Mouse (Mus musculus) intestine, postnatal 0 days (tissue): Measurements from ENCODE around the gene Gm15293. TPM values are rescaled to one million over a fixed set of nuclear protein-coding genes. Genes with fewer than 3 reads are reported as not detected.
"Not testable (repeated sequence)": the region's sequence is repeated elsewhere in the genome, so short reads cannot be mapped to it uniquely, and the experiment has no call there.

Source experiments
- ATAC-seq: fragments of 200-750 bp; cut with Nextera tagmentation; 2 replicates; pipeline ENCODE4 v1.8.0; 2017; ENCODE audit warnings: mild to moderate bottlenecking, moderate TSS enrichment, moderate library complexity
- H3K27ac ChIP-seq: fragments of 300-500 bp; sonication (generic); 2 replicates; pipeline ENCODE4 v1.5.1; 2014; ENCODE audit warnings: mild to moderate bottlenecking, low read depth, low read length, moderate library complexity
- H3K27me3 ChIP-seq: fragments of 300-500 bp; sonication (generic); replicated peaks from 2 replicates; pipeline ENCODE4 v1.6.1; 2014; ENCODE audit warnings: low read length, mixed read lengths; ENCODE audit not compliant: control insufficient read depth, insufficient read depth
- H3K36me3 ChIP-seq: fragments of 300-500 bp; sonication (generic); 2 replicates; pipeline ENCODE4 v1.6.1; 2014; ENCODE audit warnings: mild to moderate bottlenecking, moderate library complexity; ENCODE audit not compliant: control insufficient read depth, insufficient read depth
- H3K4me1 ChIP-seq: fragments of 300-500 bp; sonication (generic); replicated peaks from 2 replicates; pipeline ENCODE4 v1.6.1; 2014; ENCODE audit warnings: antibody characterized with exemption, low read length, mixed read lengths; ENCODE audit not compliant: control insufficient read depth, insufficient read depth
- H3K4me2 ChIP-seq: fragments of 300-500 bp; sonication (generic); replicated peaks from 2 replicates; pipeline ENCODE4 v1.6.1; 2014; ENCODE audit warnings: low read depth, mild to moderate bottlenecking, moderate library complexity
- H3K4me3 ChIP-seq: fragments of 300-500 bp; sonication (generic); 2 replicates; pipeline ENCODE4 v1.5.1; 2014; ENCODE audit warnings: low read depth, low read length
- H3K9ac ChIP-seq: fragments of 300-500 bp; sonication (generic); 2 replicates; pipeline ENCODE4 v1.6.1; 2014; ENCODE audit warnings: mild to moderate bottlenecking, low read depth, low read length
- H3K9me3 ChIP-seq: fragments of 300-500 bp; sonication (generic); 2 replicates; pipeline ENCODE4 v1.6.1; 2016; ENCODE audit warnings: mixed run types; ENCODE audit not compliant: control insufficient read depth
- WGBS: fragments of 180-500 bp; shearing (Covaris S2); extraction: QIAGEN DNeasy Blood & Tissue Kit; methylation state at CpG from one replicate; pipeline ENCODE4 v1.1.7; 2014; 5-methylcytosine and 5-hydroxymethylcytosine counted together
- polyA plus RNA-seq: library from polyadenylated mRNA; unstranded; fragments of >200 nt; fragmentation: Nextera tagmentation; extraction: Ambion mirVana; gene quantifications from 2 replicates; pipeline ENCODE4 v1.2.1, GENCODE M21; 2015

Gm15293 gene
- polyA plus RNA-seq = not detected in 2 replicates

DNA sequence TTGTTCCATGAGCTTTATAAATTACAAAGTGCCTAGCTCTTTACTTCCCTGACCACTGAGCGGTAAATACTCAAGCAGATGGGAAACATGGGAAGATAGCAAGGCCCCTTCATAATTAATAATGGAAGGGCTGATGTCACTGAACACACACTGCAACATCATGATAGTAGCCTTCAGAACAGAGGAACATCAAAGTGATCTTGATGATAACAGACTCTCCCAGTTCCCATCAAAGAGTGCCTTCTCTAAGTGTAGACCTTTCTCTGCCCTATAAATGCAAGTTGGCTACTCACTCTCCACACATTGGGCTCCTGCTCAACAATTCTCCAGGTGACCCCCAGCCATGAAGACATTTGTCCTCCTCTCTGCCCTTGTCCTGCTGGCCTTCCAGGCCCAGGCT, at the start of gene Gm15293:
Gene Gm15293, plus strand, starts transcription at position 301 of the 400 bp plus-strand sequence.
- not testable (repeated sequence) for H3K4me3 ChIP-seq, H3K9me3 ChIP-seq, H3K27me3 ChIP-seq, H3K9ac ChIP-seq, H3K36me3 ChIP-seq, ATAC-seq, H3K4me1 ChIP-seq, H3K4me2 ChIP-seq, H3K27ac ChIP-seq
- no CpG with 5 or more reads among the region's 1 CpGs for WGBS

DNA sequence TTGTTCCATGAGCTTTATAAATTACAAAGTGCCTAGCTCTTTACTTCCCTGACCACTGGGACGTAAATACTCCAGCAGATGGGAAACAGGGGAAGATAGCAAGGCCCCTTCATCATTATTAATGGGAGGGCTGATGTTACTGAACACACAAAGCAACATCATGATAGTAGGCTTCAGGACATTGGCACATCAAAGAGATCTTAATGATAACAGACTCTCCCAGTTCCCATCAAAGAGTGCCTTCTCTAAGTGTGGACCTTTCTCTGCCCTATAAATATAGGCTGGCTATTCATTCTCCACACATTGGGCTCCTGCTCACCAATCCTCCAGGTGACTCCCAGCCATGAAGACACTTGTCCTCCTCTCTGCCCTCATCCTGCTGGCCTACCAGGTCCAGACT, 39.4 kb upstream of the Gm15293 start, which contains the start of gene Defa22:
Gene Defa22, plus strand, starts transcription at position 301 of the 400 bp plus-strand sequence.
- not testable (repeated sequence) for H3K9me3 ChIP-seq, ATAC-seq, H3K27ac ChIP-seq, H3K4me1 ChIP-seq, H3K36me3 ChIP-seq, H3K4me3 ChIP-seq, H3K27me3 ChIP-seq, H3K4me2 ChIP-seq, H3K9ac ChIP-seq
- no CpG with 5 or more reads among the region's 1 CpGs for WGBS

DNA sequence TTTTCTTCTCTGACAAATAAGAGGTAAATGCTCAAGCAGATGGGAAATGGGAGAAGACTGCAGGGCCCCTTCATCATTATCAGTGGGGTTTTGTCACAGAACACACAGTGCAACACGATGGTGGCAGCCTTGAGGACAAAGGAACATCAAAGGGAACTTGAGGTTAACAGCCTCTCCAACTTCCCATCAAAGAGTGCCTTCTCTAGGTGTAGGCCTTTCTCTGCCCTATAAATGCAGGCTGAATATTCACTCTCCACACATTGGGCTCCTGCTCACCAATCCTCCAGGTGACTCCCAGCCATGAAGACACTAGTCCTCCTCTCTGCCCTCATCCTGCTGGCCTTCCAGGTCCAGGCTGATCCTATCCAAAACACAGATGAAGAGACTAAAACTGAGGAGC, 10.0 kb upstream of the Gm15293 start, which contains the start of gene Defa31:
Gene Defa31, plus strand, starts transcription at position 301 of the 400 bp plus-strand sequence.
- not testable (repeated sequence) for H3K36me3 ChIP-seq, H3K9me3 ChIP-seq, H3K27ac ChIP-seq, H3K4me2 ChIP-seq, H3K4me3 ChIP-seq, ATAC-seq, H3K4me1 ChIP-seq, H3K27me3 ChIP-seq, H3K9ac ChIP-seq
- WGBS = no CpG with 5 or more reads among the region's 1 CpGs

Other genes with a start within 250 kb of the Gm15293 start
- not detected in 2 replicates for gene Defa21, start 176.0 kb upstream of the Gm15293 start, polyA plus RNA-seq
- gene Defa23, start 146.5 kb upstream of the Gm15293 start, polyA plus RNA-seq = not detected in 2 replicates
- gene Defa35, start 136.5 kb upstream of the Gm15293 start, polyA plus RNA-seq = not detected in 2 replicates
- gene Defa25, start 117.1 kb upstream of the Gm15293 start, polyA plus RNA-seq = not detected in 2 replicates
- gene Gm14851, start 105.5 kb upstream of the Gm15293 start, polyA plus RNA-seq = not detected in 2 replicates
- 0.92 and 2.0 TPM in 2 replicates for gene Defa30, start 66.9 kb upstream of the Gm15293 start, polyA plus RNA-seq
- gene Defa22, start 39.3 kb upstream of the Gm15293 start, polyA plus RNA-seq = not detected in 2 replicates
- not detected in 2 replicates for gene Defa31, start 9.9 kb upstream of the Gm15293 start, polyA plus RNA-seq
- not detected in 2 replicates for gene Gm15292, start 48.2 kb downstream of the Gm15293 start, polyA plus RNA-seq
- not detected in 2 replicates for gene Defa27, start 114.0 kb downstream of the Gm15293 start, polyA plus RNA-seq
- gene Defa29, start 125.5 kb downstream of the Gm15293 start, polyA plus RNA-seq = not detected in 2 replicates
- gene Defa2, start 177.0 kb downstream of the Gm15293 start, polyA plus RNA-seq = 0.35 TPM in 1 of 2 replicates, not detected in the other
- gene Defa33, start 190.2 kb downstream of the Gm15293 start, polyA plus RNA-seq = not detected in 2 replicates
- 2.9 TPM in 1 of 2 replicates, not detected in the other for gene Defa36, start 225.8 kb downstream of the Gm15293 start, polyA plus RNA-seq